Mouse (Mus musculus): Measurements from ENCODE around the gene Kif1c.

- TF ChIP-seq GATA1 (IDR thresholded peaks at IDR 0.05; ENCODE audit: low read length) (no peak), TAL1 (IDR thresholded peaks at IDR 0.05; ENCODE audit: low read length) (no peak)
Measured at GRCm38 (mm10) chr11:70699051-70699450, 1.3 kb upstream of the Kif1c start.
